Mouse (Mus musculus) kidney, embryonic 16.5 days (tissue): ENCODE results near the gene Rnf32. TPM values are rescaled to one million over a fixed set of nuclear protein-coding genes. Genes with fewer than 3 reads are reported as not detected.

Experiments used
- ATAC-seq: fragments of 200-750 bp; cut with Nextera tagmentation; 2 replicates; pipeline ENCODE4 v1.8.0; 2017; ENCODE audit warnings: moderate TSS enrichment; ENCODE audit not compliant: low FRiP score, low TSS enrichment
- H3K27ac ChIP-seq: fragments of 300-500 bp; sonication (generic); 2 replicates; pipeline ENCODE4 v1.5.1; 2014; ENCODE audit warnings: low read length
- H3K27me3 ChIP-seq: fragments of 300-500 bp; sonication (generic); 2 replicates; pipeline ENCODE4 v1.6.1; 2014; ENCODE audit warnings: low read length, control low read depth, mixed read lengths; ENCODE audit not compliant: insufficient read depth
- H3K36me3 ChIP-seq: fragments of 300-500 bp; sonication (generic); 2 replicates; pipeline ENCODE4 v1.6.1; 2014; ENCODE audit warnings: low read length, control low read depth, mixed read lengths; ENCODE audit not compliant: insufficient read depth
- H3K4me1 ChIP-seq: fragments of 300-500 bp; sonication (generic); 2 replicates; pipeline ENCODE4 v1.6.1; 2014; ENCODE audit warnings: low read length, control low read depth, mixed read lengths; ENCODE audit not compliant: insufficient read depth
- H3K4me2 ChIP-seq: fragments of 300-500 bp; sonication (generic); replicated peaks from 2 replicates; pipeline ENCODE4 v1.6.1; 2014; ENCODE audit warnings: low read depth, low read length
- H3K4me3 ChIP-seq: fragments of 300-500 bp; sonication (generic); 2 replicates; pipeline ENCODE4 v1.5.1; 2014; ENCODE audit warnings: mild to moderate bottlenecking, low read length
- H3K9ac ChIP-seq: fragments of 300-500 bp; sonication (generic); replicated peaks from 2 replicates; pipeline ENCODE4 v1.6.1; 2014; ENCODE audit warnings: low read length
- H3K9me3 ChIP-seq: fragments of 300-500 bp; sonication (generic); 2 replicates; pipeline ENCODE4 v1.6.1; 2016; ENCODE audit warnings: low read length, control low read depth
- WGBS: fragments of 180-500 bp; shearing (Covaris S2); extraction: QIAGEN DNeasy Blood & Tissue Kit; methylation state at CpG from one replicate; pipeline ENCODE4 v1.1.7; 2014; 5-methylcytosine and 5-hydroxymethylcytosine counted together
- polyA plus RNA-seq: library from polyadenylated mRNA; unstranded; fragments of >200 nt; fragmentation: Nextera tagmentation; extraction: Ambion mirVana; gene quantifications from 2 replicates; pipeline ENCODE4 v1.2.1, GENCODE M21; 2015

The Rnf32 gene
- polyA plus RNA-seq, 1 experiment from 2014 or later = 2.8 TPM

DNA sequence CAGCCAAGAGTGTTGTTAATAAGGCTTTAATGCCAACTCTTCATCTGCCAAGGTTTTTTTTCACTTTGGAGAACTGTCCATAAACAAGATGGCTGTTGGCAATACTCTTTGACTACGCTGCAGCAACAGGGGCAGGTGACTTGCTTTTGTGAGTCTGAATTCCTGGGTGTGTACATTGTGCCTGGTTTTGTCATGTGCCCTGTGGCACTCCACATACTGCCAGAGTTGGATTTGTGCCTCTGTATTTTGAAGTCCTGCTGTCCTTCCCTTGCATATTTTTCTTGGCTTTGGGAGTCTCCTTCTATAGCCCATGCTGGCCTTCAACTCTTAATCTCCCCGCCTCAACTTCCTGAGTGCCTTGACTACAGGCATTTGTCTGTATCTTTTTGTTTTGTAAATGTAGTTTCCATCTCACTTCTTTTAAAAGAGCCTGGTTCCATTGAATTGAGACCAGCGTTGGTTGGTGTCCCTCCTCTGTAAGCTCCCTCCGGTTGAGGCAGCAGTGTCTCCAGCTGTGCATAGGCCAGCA, 3.2 kb downstream of the Rnf32 start:
- WGBS = 69% methylated on average over 4 of the region's 4 CpGs
- H3K27me3 ChIP-seq = no peaks in the 10 kb centered on the region
- no peak for ATAC-seq

DNA sequence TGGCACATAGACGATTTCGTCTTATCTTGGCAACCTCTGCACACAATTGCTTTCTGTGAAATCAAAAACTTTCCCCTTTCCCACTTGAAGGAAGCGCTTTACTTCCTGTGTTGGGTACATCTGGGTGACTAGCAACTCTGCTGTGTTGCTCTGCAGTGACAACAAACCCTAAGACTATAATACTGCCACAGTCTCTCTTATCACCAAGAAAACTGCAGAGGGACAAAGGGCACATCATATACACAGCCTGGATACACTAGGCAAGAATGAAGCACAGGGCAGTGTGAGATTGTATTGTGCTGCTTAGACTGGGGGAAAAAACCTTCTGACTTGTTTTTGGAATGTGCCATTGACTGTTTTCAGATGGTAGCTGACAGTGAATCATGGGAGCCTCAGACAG, 4.1 kb downstream of the Rnf32 start:
- Histone ChIP-seq H3K9me3 (no peaks in the 10 kb centered on the region), H3K27ac (no peak overlapping the region), H3K27me3 (no peaks in the 10 kb centered on the region), H3K36me3 (no peaks in the 10 kb centered on the region), H3K4me1 (no peaks in the 10 kb centered on the region), H3K4me3 (no peak overlapping the region), H3K4me2 (no peak overlapping the region), H3K9ac (no peak overlapping the region)
- 79% methylated on average over 3 of the region's 3 CpGs for WGBS
- no peak for ATAC-seq

More for the DNA sequence above, 3.2 kb downstream of the Rnf32 start:
- Histone ChIP-seq H3K4me3 (no peak overlapping the region), H3K4me2 (no peak overlapping the region), H3K27ac (no peak overlapping the region), H3K4me1 (no peaks in the 10 kb centered on the region), H3K9me3 (no peaks in the 10 kb centered on the region), H3K9ac (no peak overlapping the region), H3K36me3 (no peaks in the 10 kb centered on the region)

DNA sequence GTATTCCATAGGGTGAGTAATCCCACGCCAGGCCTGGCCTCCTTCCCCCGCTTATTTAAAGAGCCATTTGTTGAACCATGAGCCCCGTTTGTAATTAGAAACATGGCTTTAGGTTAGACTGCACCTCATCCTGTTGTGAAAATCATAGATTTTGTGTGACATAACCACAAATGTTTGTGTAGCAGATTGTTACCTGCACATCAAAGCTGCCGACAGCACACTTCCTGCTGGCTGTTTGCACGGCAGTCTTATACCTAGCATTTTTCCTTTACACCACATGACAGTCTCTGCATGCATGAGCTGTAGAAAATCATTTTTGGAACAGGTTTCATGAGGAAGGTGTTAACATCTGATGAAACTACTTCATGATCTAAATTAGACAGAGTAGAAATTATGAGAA, 9.9 kb downstream of the Rnf32 start:
- Histone ChIP-seq H3K9ac (no peak overlapping the region), H3K9me3 (no peaks in the 10 kb centered on the region), H3K27me3 (no peaks in the 10 kb centered on the region), H3K27ac (no peak overlapping the region), H3K4me3 (no peak overlapping the region), H3K4me1 (no peaks in the 10 kb centered on the region), H3K4me2 (no peak overlapping the region), H3K36me3 (no peaks in the 10 kb centered on the region)
- WGBS = 74% methylated on average over 5 of the region's 5 CpGs
- ATAC-seq = no peak

DNA sequence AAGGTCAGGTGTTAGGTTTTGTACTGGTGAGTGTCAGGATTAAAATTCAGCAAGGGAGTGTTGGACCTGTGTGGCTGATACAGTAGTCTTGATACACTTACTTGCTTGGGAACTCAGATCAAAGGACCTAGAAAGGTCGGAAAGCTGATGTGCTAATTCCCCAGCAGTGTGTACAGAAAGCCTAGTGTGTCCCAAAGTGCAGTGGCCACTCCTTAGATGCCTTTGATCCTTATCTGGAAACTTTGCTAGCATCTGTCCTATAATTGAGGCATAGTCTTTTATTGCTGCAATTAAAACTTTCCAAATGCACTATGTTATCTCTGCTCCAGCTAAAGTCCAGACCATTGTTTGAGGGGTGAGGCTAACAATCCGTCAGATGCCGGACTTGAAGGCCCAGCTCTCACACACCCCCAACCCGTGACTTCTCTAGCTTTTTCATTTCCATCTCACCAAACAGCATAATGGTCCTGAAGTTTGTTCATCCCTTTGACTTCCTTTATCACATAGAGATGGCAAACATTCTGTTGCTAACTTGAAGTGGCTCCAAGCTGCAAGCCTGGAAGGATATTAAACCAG, 16.3 kb downstream of the Rnf32 start:
- Histone ChIP-seq H3K4me2 (no peak overlapping the region), H3K4me1 (no peaks in the 10 kb centered on the region), H3K4me3 (no peak overlapping the region), H3K27ac (no peak overlapping the region), H3K9me3 (no peaks in the 10 kb centered on the region), H3K36me3 (no peaks in the 10 kb centered on the region), H3K9ac (no peak overlapping the region), H3K27me3 (no peaks in the 10 kb centered on the region)
- 32% methylated on average over 4 of the region's 4 CpGs for WGBS
- ATAC-seq = no peak

DNA sequence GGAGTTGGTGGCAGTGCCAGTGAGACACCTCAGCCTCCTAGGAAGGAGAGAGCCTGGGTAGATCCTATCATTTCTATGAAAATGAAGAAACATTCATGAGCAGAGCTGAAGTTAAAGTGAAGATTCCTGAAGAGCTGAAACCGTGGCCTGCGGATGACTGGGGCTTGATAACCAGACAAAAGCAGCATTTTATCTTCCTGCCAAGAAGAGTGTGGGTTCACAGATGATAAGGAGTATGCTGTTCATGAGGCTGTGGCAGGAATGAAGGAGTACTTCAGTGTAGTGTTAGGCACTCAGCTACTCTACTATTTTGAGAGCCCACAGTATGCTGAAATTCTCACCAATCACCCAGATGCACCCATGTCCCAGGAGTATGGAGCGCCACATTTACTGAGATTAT, 22.2 kb downstream of the Rnf32 start:
- H3K36me3 ChIP-seq = no peaks in the 10 kb centered on the region
- H3K9me3 ChIP-seq = no peaks in the 10 kb centered on the region
- no peaks in the 10 kb centered on the region for H3K27me3 ChIP-seq
- no peak overlapping the region for H3K27ac ChIP-seq
- no peaks in the 10 kb centered on the region for H3K4me1 ChIP-seq
- H3K4me2 ChIP-seq = no peak overlapping the region
- no peak overlapping the region for H3K4me3 ChIP-seq
- no peak overlapping the region for H3K9ac ChIP-seq
- 88% methylated on average over 3 of the region's 3 CpGs for WGBS
- ATAC-seq = no peak

DNA sequence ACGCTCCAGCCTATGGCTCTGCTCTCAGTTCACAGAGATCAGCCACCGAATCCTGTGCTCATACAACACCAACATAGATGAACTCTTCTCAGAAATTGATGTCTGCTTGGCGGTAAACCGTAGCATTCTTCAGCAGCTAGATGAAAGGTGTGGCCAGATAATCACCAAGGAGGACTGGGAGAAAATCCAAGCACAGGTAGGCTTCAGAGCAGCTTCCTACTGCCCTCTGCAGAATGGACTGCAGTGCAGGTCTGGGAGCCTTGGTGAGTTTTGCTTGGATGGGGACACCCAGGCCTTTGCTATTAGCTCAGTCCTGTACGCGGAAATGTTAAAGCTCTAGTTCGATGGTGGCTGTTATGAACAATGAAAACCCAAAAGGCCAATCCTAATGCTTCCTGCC, 28.3 kb downstream of the Rnf32 start:
- WGBS = 92% methylated on average over 7 of the region's 7 CpGs

DNA sequence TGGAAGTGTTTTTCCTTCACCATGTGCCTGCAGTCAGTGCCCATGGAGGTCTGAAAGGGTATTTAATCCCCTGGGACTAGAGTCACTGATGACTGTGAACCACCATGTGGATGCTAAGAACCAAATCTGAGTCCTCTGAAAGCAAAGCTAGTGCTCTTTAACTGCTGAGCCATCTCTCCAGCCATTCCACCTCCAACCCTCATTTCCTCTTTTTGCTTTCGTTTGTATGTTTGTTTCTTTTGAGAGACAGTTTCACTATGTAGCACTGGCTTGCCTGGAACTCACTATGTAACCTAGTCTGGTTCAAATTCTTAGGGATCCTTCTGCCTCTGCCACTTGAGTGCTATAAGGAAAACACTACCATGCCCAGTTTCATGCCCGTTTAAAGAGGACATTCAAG, 34.7 kb downstream of the Rnf32 start:
- H3K27me3 ChIP-seq = no peaks in the 10 kb centered on the region
- H3K9me3 ChIP-seq = no peaks in the 10 kb centered on the region
- no peak overlapping the region for H3K4me3 ChIP-seq
- ATAC-seq = no peak
- no peak overlapping the region for H3K9ac ChIP-seq
- H3K36me3 ChIP-seq = no peaks in the 10 kb centered on the region
- no peak overlapping the region for H3K4me2 ChIP-seq
- no peak overlapping the region for H3K27ac ChIP-seq
- 69% methylated on average over 2 of the region's 2 CpGs for WGBS
- no peaks in the 10 kb centered on the region for H3K4me1 ChIP-seq

More for the DNA sequence above, 28.3 kb downstream of the Rnf32 start:
- Histone ChIP-seq H3K36me3 (no peaks in the 10 kb centered on the region), H3K9ac (no peak overlapping the region), H3K9me3 (no peaks in the 10 kb centered on the region), H3K4me3 (no peak overlapping the region), H3K4me1 (no peaks in the 10 kb centered on the region), H3K27ac (no peak overlapping the region), H3K4me2 (no peak overlapping the region), H3K27me3 (no peaks in the 10 kb centered on the region)
- ATAC-seq = no peak

DNA sequence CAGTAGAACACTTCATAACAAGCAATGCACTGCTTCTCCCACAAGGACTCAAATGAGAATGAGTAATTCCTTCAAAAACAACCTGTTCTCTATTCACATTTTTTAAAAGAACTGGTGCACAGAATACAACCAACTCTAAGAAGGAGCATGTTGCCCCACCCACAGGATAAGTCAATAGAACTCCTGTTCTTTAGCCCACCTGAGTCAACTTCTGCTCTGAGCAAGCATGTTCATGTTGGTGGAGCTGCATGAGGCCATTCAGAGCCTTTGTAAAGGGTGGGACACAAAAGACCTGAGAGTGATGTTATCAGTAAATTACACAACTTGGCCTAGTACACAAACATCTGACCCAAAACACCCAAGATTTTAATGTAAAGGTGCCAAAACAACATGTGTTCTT, 42.6 kb downstream of the Rnf32 start:
- no peaks in the 10 kb centered on the region for H3K27me3 ChIP-seq
- H3K4me1 ChIP-seq = no peaks in the 10 kb centered on the region
- H3K4me3 ChIP-seq = no peak overlapping the region
- H3K27ac ChIP-seq = no peak overlapping the region
- no peaks in the 10 kb centered on the region for H3K9me3 ChIP-seq
- H3K4me2 ChIP-seq = no peak overlapping the region
- H3K9ac ChIP-seq = no peak overlapping the region
- H3K36me3 ChIP-seq = no peaks in the 10 kb centered on the region
- no peak for ATAC-seq

DNA sequence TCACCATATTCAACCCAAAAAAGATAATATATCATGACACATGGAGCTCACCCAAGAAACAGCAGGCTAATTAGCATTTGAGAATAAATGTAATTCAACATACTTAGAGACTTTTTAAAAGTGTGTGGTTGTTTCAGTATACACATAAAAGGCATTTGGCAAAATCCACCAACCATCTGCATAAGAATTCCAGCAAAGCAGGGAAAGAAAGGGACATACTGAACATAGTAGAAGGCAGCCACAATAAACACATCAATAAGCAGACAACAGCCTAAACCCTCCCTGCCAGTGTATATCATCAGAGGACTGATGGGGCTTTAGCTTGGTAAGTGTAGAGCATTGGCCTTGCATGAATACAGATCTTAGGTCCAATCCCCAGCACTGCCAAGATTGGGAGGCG, 49.0 kb downstream of the Rnf32 start:
- Histone ChIP-seq H3K4me1 (no peaks in the 10 kb centered on the region), H3K4me2 (no peak overlapping the region), H3K27me3 (no peaks in the 10 kb centered on the region), H3K9ac (no peak overlapping the region), H3K27ac (no peak overlapping the region), H3K36me3 (no peaks in the 10 kb centered on the region), H3K4me3 (no peak overlapping the region), H3K9me3 (no peaks in the 10 kb centered on the region)
- ATAC-seq = no peak
- no CpG with 5 or more reads among the region's 1 CpGs for WGBS

DNA sequence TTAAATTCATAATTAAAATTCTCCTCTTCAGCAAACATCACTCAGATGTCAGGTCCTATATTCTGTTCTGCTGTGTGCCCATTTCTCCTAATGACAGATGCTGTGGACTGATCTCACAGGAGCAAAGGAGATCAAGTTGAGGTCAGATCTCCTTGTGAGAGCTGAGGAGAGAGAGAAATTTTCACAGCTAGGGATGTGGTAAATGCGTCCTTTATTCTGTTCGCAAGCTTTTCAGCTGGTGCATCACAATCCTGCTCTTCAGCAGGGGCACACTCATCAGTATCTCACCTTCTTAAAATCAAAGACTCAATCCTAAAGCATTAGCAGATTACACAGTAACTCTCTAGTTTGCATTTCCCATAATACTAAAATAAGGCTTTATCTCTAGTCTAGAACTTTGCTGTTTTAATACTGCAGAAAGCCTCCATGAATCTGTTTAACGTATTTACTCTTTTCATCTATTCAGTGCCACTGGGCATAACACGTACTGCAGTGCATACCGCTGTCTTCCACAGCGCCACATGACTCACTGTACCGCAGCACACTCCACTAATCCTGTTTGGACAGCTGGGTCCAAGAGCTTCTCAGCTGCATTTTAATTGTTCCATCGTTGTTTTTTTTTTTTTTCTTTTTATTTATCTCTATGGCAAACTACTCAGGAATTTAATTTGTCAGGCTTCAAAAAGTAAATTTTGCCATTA, 55.2 kb downstream of the Rnf32 start:
- Histone ChIP-seq H3K4me3 (no peak overlapping the region), H3K9me3 (no peaks in the 10 kb centered on the region), H3K36me3 (no peaks in the 10 kb centered on the region), H3K4me1 (no peaks in the 10 kb centered on the region), H3K9ac (no peak overlapping the region), H3K27ac (no peak overlapping the region), H3K4me2 (no peak overlapping the region), H3K27me3 (no peaks in the 10 kb centered on the region)
- WGBS = 52% methylated on average over 8 of the region's 8 CpGs
- no peak for ATAC-seq
